Mouse (Mus musculus) limb, embryonic 10.5 days (tissue): Measurements from ENCODE around the gene Fgf7. TPM values are rescaled to one million over a fixed set of nuclear protein-coding genes. Genes with fewer than 3 reads are reported as not detected.
A peak's percentile ranks its signal among the peaks of the same experiment; 100 is the strongest.

Source experiments
- DNase-seq: peaks from one replicate; pipeline ENCODE4 v3.0.0-alpha.2; 2017; ENCODE audit warnings: low spot score
- H3K27ac ChIP-seq: fragments of 300-500 bp; sonication (generic); 2 replicates; pipeline ENCODE4 v1.5.1; 2016; ENCODE audit warnings: mild to moderate bottlenecking
- H3K27me3 ChIP-seq: fragments of 300-500 bp; sonication (generic); 2 replicates; pipeline ENCODE4 v1.6.1; 2016; ENCODE audit warnings: low read depth, mild to moderate bottlenecking; ENCODE audit not compliant: poor library complexity, severe bottlenecking
- H3K36me3 ChIP-seq: fragments of 300-500 bp; sonication (generic); 2 replicates; pipeline ENCODE4 v1.6.1; 2016; ENCODE audit warnings: mild to moderate bottlenecking, moderate library complexity
- H3K4me1 ChIP-seq: fragments of 300-500 bp; sonication (generic); 2 replicates; pipeline ENCODE4 v1.6.1; 2016
- H3K4me3 ChIP-seq: fragments of 300-500 bp; sonication (generic); 2 replicates; pipeline ENCODE4 v1.5.1; 2016; ENCODE audit warnings: mild to moderate bottlenecking, moderate library complexity
- H3K9me3 ChIP-seq: fragments of 300-500 bp; sonication (generic); replicated peaks from 2 replicates; pipeline ENCODE4 v1.6.1; 2016; ENCODE audit warnings: mild to moderate bottlenecking
- WGBS: fragments of 180-500 bp; shearing (Covaris S2); methylation state at CpG from one replicate; pipeline ENCODE4 v1.1.7; 2016; 5-methylcytosine and 5-hydroxymethylcytosine counted together
- polyA plus RNA-seq: library from polyadenylated mRNA; unstranded; fragments of >200 nt; fragmentation: Nextera tagmentation; extraction: Ambion mirVana; gene quantifications from 2 replicates; pipeline ENCODE4 v1.2.1, GENCODE M21; 2016

Fgf7 gene
- polyA plus RNA-seq, 1 experiment from 2014 or later: 0.51 TPM

- no peaks in the 10 kb centered on the region for H3K9me3 ChIP-seq
- H3K36me3 ChIP-seq: no peaks in the 10 kb centered on the region
- no peak overlapping the region for H3K27ac ChIP-seq
- H3K4me1 ChIP-seq: peaks cover 13% of the 10 kb centered on the region
- no peak for DNase-seq
- 71% methylated on average over 4 of the region's 4 CpGs for WGBS
- H3K4me3 ChIP-seq: no peak overlapping the region
- no peaks in the 10 kb centered on the region for H3K27me3 ChIP-seq
Measured at GRCm38 (mm10) chr2:126039414-126039891, 5.0 kb downstream of the Fgf7 start.

- Histone ChIP-seq H3K27ac (no peak overlapping the region), H3K36me3 (no peaks in the 10 kb centered on the region), H3K4me3 (no peak overlapping the region), H3K4me1 (peaks cover 9% of the 10 kb centered on the region; the same call in 1 of the 2 replicates), H3K9me3 (no peaks in the 10 kb centered on the region), H3K27me3 (no peaks in the 10 kb centered on the region)
- no peak for DNase-seq
- 86% methylated on average over 2 of the region's 2 CpGs for WGBS
Measured at GRCm38 (mm10) chr2:126040651-126041050, 6.2 kb downstream of the Fgf7 start.

GRCm38 (mm10) chr2:126041237-126041636 lies 6.8 kb downstream of the Fgf7 start:
- no peaks in the 10 kb centered on the region for H3K27me3 ChIP-seq
- 91% methylated on average over 6 of the region's 6 CpGs for WGBS
- peaks cover 9% of the 10 kb centered on the region; the same call in 1 of the 2 replicates for H3K4me1 ChIP-seq
- DNase-seq: no peak
- no peak overlapping the region for H3K4me3 ChIP-seq
- H3K36me3 ChIP-seq: no peaks in the 10 kb centered on the region
- H3K27ac ChIP-seq: no peak overlapping the region
- H3K9me3 ChIP-seq: no peaks in the 10 kb centered on the region

- DNase-seq: no peak
- Histone ChIP-seq H3K27ac (0 out of 2 replicates have a peak overlapping the region, but pooled peaks have one; percentile 26), H3K36me3 (no peaks in the 10 kb centered on the region), H3K4me1 (peaks cover 9% of the 10 kb centered on the region; the same call in 1 of the 2 replicates), H3K4me3 (no peak overlapping the region), H3K9me3 (no peaks in the 10 kb centered on the region), H3K27me3 (no peaks in the 10 kb centered on the region)
- 90% methylated on average over 3 of the region's 3 CpGs for WGBS
Measured at GRCm38 (mm10) chr2:126042674-126043073, 8.2 kb downstream of the Fgf7 start.

- WGBS: 89% methylated on average over 5 of the region's 5 CpGs
- Histone ChIP-seq H3K36me3 (no peaks in the 10 kb centered on the region), H3K9me3 (no peaks in the 10 kb centered on the region), H3K27me3 (no peaks in the 10 kb centered on the region), H3K4me1 (peaks cover 9% of the 10 kb centered on the region; the same call in 1 of the 2 replicates), H3K4me3 (no peak overlapping the region), H3K27ac (no peak overlapping the region)
- DNase-seq: no peak
Measured at GRCm38 (mm10) chr2:126045621-126046020, 11.2 kb downstream of the Fgf7 start.

GRCm38 (mm10) chr2:126052749-126053557 lies 18.5 kb downstream of the Fgf7 start:
- DNase-seq: peak; percentile 47
- Histone ChIP-seq H3K9me3 (no peaks in the 10 kb centered on the region), H3K36me3 (no peaks in the 10 kb centered on the region), H3K4me1 (peaks cover 27% of the 10 kb centered on the region), H3K27ac (peak overlapping the region; percentile 84), H3K4me3 (peak overlapping the region; percentile 13; the same call in 1 of the 2 replicates), H3K27me3 (no peaks in the 10 kb centered on the region)
- WGBS: 14% methylated on average over 6 of the region's 6 CpGs

- H3K27ac ChIP-seq: peak overlapping the region; percentile 11; the same call in 1 of the 2 replicates
- H3K9me3 ChIP-seq: no peaks in the 10 kb centered on the region
- no peak for DNase-seq
- H3K4me1 ChIP-seq: peaks cover 27% of the 10 kb centered on the region
- H3K36me3 ChIP-seq: no peaks in the 10 kb centered on the region
- WGBS: 57% methylated on average over 5 of the region's 5 CpGs
- H3K27me3 ChIP-seq: no peaks in the 10 kb centered on the region
- H3K4me3 ChIP-seq: no peak overlapping the region
Measured at GRCm38 (mm10) chr2:126053657-126054056, 19.2 kb downstream of the Fgf7 start.

- WGBS: 76% methylated on average over 4 of the region's 4 CpGs
- DNase-seq: no peak
- no peaks in the 10 kb centered on the region for H3K36me3 ChIP-seq
- no peaks in the 10 kb centered on the region for H3K27me3 ChIP-seq
- H3K27ac ChIP-seq: peak overlapping the region; percentile 42; the same call in 1 of the 2 replicates
- no peak overlapping the region for H3K4me3 ChIP-seq
- no peaks in the 10 kb centered on the region for H3K9me3 ChIP-seq
- H3K4me1 ChIP-seq: peaks cover 6% of the 10 kb centered on the region; the same call in 1 of the 2 replicates
Measured at GRCm38 (mm10) chr2:126060595-126060994, 26.1 kb downstream of the Fgf7 start.

GRCm38 (mm10) chr2:126061037-126061773 lies 26.7 kb downstream of the Fgf7 start:
- H3K9me3 ChIP-seq: no peaks in the 10 kb centered on the region
- H3K36me3 ChIP-seq: no peaks in the 10 kb centered on the region
- WGBS: 86% methylated on average over 17 of the region's 17 CpGs
- DNase-seq: no peak
- H3K27me3 ChIP-seq: no peaks in the 10 kb centered on the region
- H3K27ac ChIP-seq: peak overlapping the region; percentile 42; the same call in 1 of the 2 replicates
- peaks cover 6% of the 10 kb centered on the region; the same call in 1 of the 2 replicates for H3K4me1 ChIP-seq
- no peak overlapping the region for H3K4me3 ChIP-seq

- no peak for DNase-seq
- H3K4me1 ChIP-seq: peaks cover 6% of the 10 kb centered on the region; the same call in 1 of the 2 replicates
- H3K27ac ChIP-seq: no peak overlapping the region
- H3K27me3 ChIP-seq: no peaks in the 10 kb centered on the region
- H3K36me3 ChIP-seq: no peaks in the 10 kb centered on the region
- no peak overlapping the region for H3K4me3 ChIP-seq
- WGBS: 76% methylated on average over 7 of the region's 7 CpGs
- H3K9me3 ChIP-seq: no peaks in the 10 kb centered on the region
Measured at GRCm38 (mm10) chr2:126062876-126063275, 28.4 kb downstream of the Fgf7 start.

- Histone ChIP-seq H3K27ac (no peak overlapping the region), H3K4me1 (peaks cover 6% of the 10 kb centered on the region; the same call in 1 of the 2 replicates), H3K4me3 (no peak overlapping the region), H3K9me3 (no peaks in the 10 kb centered on the region), H3K27me3 (no peaks in the 10 kb centered on the region), H3K36me3 (no peaks in the 10 kb centered on the region)
- no peak for DNase-seq
- WGBS: 47% methylated on average over 2 of the region's 2 CpGs
Measured at GRCm38 (mm10) chr2:126064814-126065213, 30.4 kb downstream of the Fgf7 start.

- Histone ChIP-seq H3K4me3 (no peak overlapping the region), H3K9me3 (no peaks in the 10 kb centered on the region), H3K27ac (no peak overlapping the region), H3K36me3 (no peaks in the 10 kb centered on the region), H3K27me3 (no peaks in the 10 kb centered on the region), H3K4me1 (peaks cover 6% of the 10 kb centered on the region; the same call in 1 of the 2 replicates)
- no peak for DNase-seq
- WGBS: 90% methylated on average over 3 of the region's 3 CpGs
Measured at GRCm38 (mm10) chr2:126065303-126065856, 30.9 kb downstream of the Fgf7 start.
